Comparison of ENCODE assay signal across 9 mouse cellular contexts in the genomic region with DNA sequence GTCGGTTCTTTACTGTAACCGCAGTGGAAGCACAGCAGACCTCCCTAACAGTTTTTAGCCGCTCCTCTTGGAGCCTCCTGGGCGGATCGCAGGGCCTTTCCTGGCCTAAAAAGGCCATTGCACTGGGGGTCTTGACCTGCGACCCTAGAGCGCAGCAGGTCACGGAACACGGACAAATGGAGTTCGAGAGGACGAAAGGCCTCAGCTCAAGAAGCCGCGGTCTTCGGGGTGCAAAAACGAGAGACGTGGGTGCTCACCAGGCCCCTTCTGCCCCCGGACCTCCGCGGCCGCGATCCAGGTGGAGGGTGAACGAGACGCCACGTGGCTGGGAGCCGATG. TPM values are rescaled to one million over a fixed set of nuclear protein-coding genes. Genes with fewer than 3 reads are reported as not detected.
DNase-seq lines count a peak whose midpoint lies in the region; ATAC-seq and TF ChIP-seq lines count a peak whose summit lies in the region.
"Had no signal": no experiment of that assay in that cellular context is flagged by ENCODE, and none has a peak within 500 bp of the region (broad histone marks: within the 10 kb centered on the region; RNA-seq: fewer than 3 reads in every experiment).

No protein-coding gene starts in this region.

- H3K4me1 ChIP-seq in heart, embryonic 16.5 days (ENCODE audit: control insufficient read depth, insufficient read depth, low read length), result peaks cover 10% of the 10 kb centered on the region
- H3K4me1 ChIP-seq in cortical plate, adult 2 months (ENCODE audit: control insufficient read depth, insufficient read depth, low read length), result no peaks in the 10 kb centered on the region
- H3K4me1 ChIP-seq in hindbrain, embryonic 14.5 days (replicated peaks; ENCODE audit: control insufficient read depth, insufficient read depth, low read length), result peaks cover 13% of the 10 kb centered on the region
- peaks cover 19% of the 10 kb centered on the region; the same call in 1 of the 2 replicates for H3K4me1 ChIP-seq in midbrain, embryonic 14.5 days (ENCODE audit: control insufficient read depth, insufficient read depth, low read length)

- TF ChIP-seq POLR2A in cortical plate, adult 2 months (IDR thresholded peaks at IDR 0.05; ENCODE audit: extremely low read depth, insufficient read depth, low read length), result no peak

- WGBS in heart, embryonic 16.5 days, result 2% methylated on average over 25 of the region's 25 CpGs
- WGBS in hindbrain, embryonic 14.5 days, result under 1% methylated on average over 25 of the region's 25 CpGs
- 1% methylated on average over 25 of the region's 25 CpGs for WGBS in midbrain, embryonic 14.5 days

- no peaks in the 10 kb centered on the region for H3K9me3 ChIP-seq in heart, embryonic 16.5 days (replicated peaks; ENCODE audit: control insufficient read depth, low read length)
- no peaks in the 10 kb centered on the region for H3K9me3 ChIP-seq in hindbrain, embryonic 14.5 days (ENCODE audit: control insufficient read depth, low read length)
- H3K9me3 ChIP-seq in midbrain, embryonic 14.5 days (ENCODE audit: control insufficient read depth, low read length), result no peaks in the 10 kb centered on the region

- H3K27me3 ChIP-seq in heart, embryonic 16.5 days (ENCODE audit: control insufficient read depth, insufficient read depth, low read length), result peaks cover 48% of the 10 kb centered on the region
- peaks cover 67% of the 10 kb centered on the region for H3K27me3 ChIP-seq in hindbrain, embryonic 14.5 days (ENCODE audit: control insufficient read depth, insufficient read depth, low read length)
- peaks cover 58% of the 10 kb centered on the region for H3K27me3 ChIP-seq in midbrain, embryonic 14.5 days (ENCODE audit: control insufficient read depth, insufficient read depth, low read length)

- H3K4me3 ChIP-seq in heart, embryonic 16.5 days (ENCODE audit: low read length), result peak overlapping the region; percentile 75
- peak overlapping the region; percentile 53 for H3K4me3 ChIP-seq in cortical plate, adult 2 months (ENCODE audit: insufficient read depth, low read length)
- H3K4me3 ChIP-seq in hindbrain, embryonic 14.5 days (replicated peaks; ENCODE audit: low read length), result peak overlapping the region; percentile 55
- peak overlapping the region; percentile 51 for H3K4me3 ChIP-seq in midbrain, embryonic 14.5 days (replicated peaks; ENCODE audit: low read depth, low read length)

- no peak for ATAC-seq in heart, embryonic 16.5 days (replicated peaks; ENCODE audit: extremely low read depth, insufficient read depth, low FRiP score)
- ATAC-seq in hindbrain, embryonic 14.5 days (ENCODE audit: low FRiP score), result no peak
- ATAC-seq in midbrain, embryonic 14.5 days (ENCODE audit: low FRiP score, low TSS enrichment), result no peak

- DNase-seq in heart, adult 11 months, result no peak
- DNase-seq in hindbrain, embryonic 14.5 days (ENCODE audit: low spot score), result no peak
- no peak for DNase-seq in midbrain, embryonic 14.5 days
- no peak for DNase-seq in right cerebral cortex, adult 18-20 months
- DNase-seq in urinary bladder, postnatal 14 days (ENCODE audit: low spot score), result no peak
- DNase-seq in thymus, postnatal 36 days, result no peak

- H3K9ac ChIP-seq in heart, embryonic 16.5 days (ENCODE audit: low read length), result peak overlapping the region; percentile 67
- 0 out of 2 replicates have a peak overlapping the region, but pooled peaks have one; percentile 33 for H3K9ac ChIP-seq in hindbrain, embryonic 14.5 days
- H3K9ac ChIP-seq in midbrain, embryonic 14.5 days (replicated peaks; ENCODE audit: low read length), result peak overlapping the region; percentile 46

- H3K4me2 ChIP-seq in heart, embryonic 16.5 days (ENCODE audit: low read depth, low read length), result peak overlapping the region; percentile 99
- peak overlapping the region; percentile 84 for H3K4me2 ChIP-seq in hindbrain, embryonic 14.5 days (replicated peaks)
- H3K4me2 ChIP-seq in midbrain, embryonic 14.5 days (ENCODE audit: low read length), result peak overlapping the region; percentile 99

- no peak for TF ChIP-seq CTCF in cortical plate, adult 2 months (IDR thresholded peaks at IDR 0.05; ENCODE audit: extremely low read depth, insufficient read depth, low read length)

- no peak overlapping the region; the same call in 1 of the 2 replicates for H3K27ac ChIP-seq in heart, embryonic 16.5 days (ENCODE audit: low read length)
- no peak overlapping the region for H3K27ac ChIP-seq in cortical plate, adult 2 months (ENCODE audit: insufficient read depth, low read length)
- no peak overlapping the region for H3K27ac ChIP-seq in hindbrain, embryonic 14.5 days
- no peak overlapping the region for H3K27ac ChIP-seq in midbrain, embryonic 14.5 days (replicated peaks; ENCODE audit: low read depth, low read length)

- no peaks in the 10 kb centered on the region for H3K36me3 ChIP-seq in heart, embryonic 16.5 days (ENCODE audit: control insufficient read depth, insufficient read depth)
- no peaks in the 10 kb centered on the region for H3K36me3 ChIP-seq in hindbrain, embryonic 14.5 days (replicated peaks; ENCODE audit: control insufficient read depth, insufficient read depth)
- no peaks in the 10 kb centered on the region for H3K36me3 ChIP-seq in midbrain, embryonic 14.5 days (ENCODE audit: control insufficient read depth, insufficient read depth, low read length)
- H3K36me3 ChIP-seq: G1E had no signal

RNA-seq across cellular contexts. Expression of a gene that starts 1.4 kb away (rescaled TPM):
- polyA plus RNA-seq in heart, embryonic 16.5 days (2015; fragmentation: Nextera tagmentation; extraction: Ambion mirVana), result 1.0 and 1.5 TPM in 2 replicates
- 6.5 and 7.9 TPM in 2 replicates for polyA plus RNA-seq in cortical plate, adult 2 months (2012; rRNA removed)
- 0.82 and 1.0 TPM in 2 replicates for polyA plus RNA-seq in hindbrain, embryonic 14.5 days (2014; fragmentation: Nextera tagmentation; extraction: Ambion mirVana)
- 0.61 and 0.88 TPM in 2 replicates for polyA plus RNA-seq in midbrain, embryonic 14.5 days (2014; fragmentation: Nextera tagmentation; extraction: Ambion mirVana)
